Mouse (Mus musculus): ENCODE data around the gene Sema3b. TPM values are rescaled to one million over a fixed set of nuclear protein-coding genes. Genes with fewer than 3 reads are reported as not detected.

Gene Sema3b
- polyA plus RNA-seq, 1 experiment from 2014 or later = 9.0 TPM

- ATAC-seq (ENCODE audit: low read depth) = no peak
- Histone ChIP-seq H3K4me1 (replicated peaks) (peaks cover 93% of the 10 kb centered on the region), H3K4me3 (peak overlapping the region; percentile 85), H3K27ac (replicated peaks) (peak overlapping the region; percentile 98), H3K36me3 (no peaks in the 10 kb centered on the region), H3K9ac (peak overlapping the region; percentile 96), H3K4me2 (peak overlapping the region; percentile 99), H3K27me3 (no peaks in the 10 kb centered on the region), H3K9me3 (no peaks in the 10 kb centered on the region)
- 32% methylated on average over 9 of the region's 9 CpGs for WGBS
Observed at GRCm38 (mm10) chr9:107631311-107631826, 22.3 kb upstream of the Sema3b start.

- peak; percentile 21 for ATAC-seq (ENCODE audit: low read depth)
- Histone ChIP-seq H3K4me3 (peak overlapping the region; percentile 85), H3K9ac (peak overlapping the region; percentile 96), H3K36me3 (peaks cover 2% of the 10 kb centered on the region; the same call in 1 of the 2 replicates), H3K27ac (replicated peaks) (peak overlapping the region; percentile 98), H3K4me1 (replicated peaks) (peaks cover 93% of the 10 kb centered on the region), H3K27me3 (no peaks in the 10 kb centered on the region), H3K9me3 (no peaks in the 10 kb centered on the region), H3K4me2 (peak overlapping the region; percentile 99)
- WGBS = 3% methylated on average over 4 of the region's 4 CpGs
Observed at GRCm38 (mm10) chr9:107630576-107630975, 21.5 kb upstream of the Sema3b start.

- Histone ChIP-seq H3K9ac (peak overlapping the region; percentile 96), H3K4me3 (peak overlapping the region; percentile 85), H3K27ac (replicated peaks) (peak overlapping the region; percentile 98), H3K9me3 (no peaks in the 10 kb centered on the region), H3K4me2 (peak overlapping the region; percentile 99), H3K27me3 (no peaks in the 10 kb centered on the region), H3K36me3 (peaks cover 4% of the 10 kb centered on the region; the same call in 1 of the 2 replicates), H3K4me1 (replicated peaks) (peaks cover 97% of the 10 kb centered on the region)
- WGBS = 6% methylated on average over 14 of the region's 14 CpGs
- ATAC-seq (ENCODE audit: low read depth) = peak; percentile 5
Observed at GRCm38 (mm10) chr9:107629901-107630425, 20.9 kb upstream of the Sema3b start.

GRCm38 (mm10) chr9:107629411-107629730 is 20.3 kb upstream of the Sema3b start:
- H3K4me1 ChIP-seq (replicated peaks) = peaks cover 98% of the 10 kb centered on the region
- H3K4me2 ChIP-seq = peak overlapping the region; percentile 99
- peak overlapping the region; percentile 96 for H3K9ac ChIP-seq
- H3K36me3 ChIP-seq = peaks cover 4% of the 10 kb centered on the region; the same call in 1 of the 2 replicates
- H3K4me3 ChIP-seq = peak overlapping the region; percentile 85; the same call in 1 of the 2 replicates
- no peaks in the 10 kb centered on the region for H3K9me3 ChIP-seq
- no peak for ATAC-seq (ENCODE audit: low read depth)
- no peaks in the 10 kb centered on the region for H3K27me3 ChIP-seq
- WGBS = 16% methylated on average over 4 of the region's 4 CpGs
- peak overlapping the region; percentile 98 for H3K27ac ChIP-seq (replicated peaks)

GRCm38 (mm10) chr9:107628721-107629410 is 19.8 kb upstream of the Sema3b start:
- Histone ChIP-seq H3K36me3 (peaks cover 4% of the 10 kb centered on the region; the same call in 1 of the 2 replicates), H3K4me2 (peak overlapping the region; percentile 99), H3K27me3 (no peaks in the 10 kb centered on the region), H3K27ac (replicated peaks) (peak overlapping the region; percentile 98), H3K4me1 (replicated peaks) (peaks cover 98% of the 10 kb centered on the region), H3K9me3 (no peaks in the 10 kb centered on the region), H3K4me3 (no peak overlapping the region), H3K9ac (peak overlapping the region; percentile 96)
- no peak for ATAC-seq (ENCODE audit: low read depth)
- WGBS = 44% methylated on average over 14 of the region's 15 CpGs

GRCm38 (mm10) chr9:107627387-107628255 is 18.6 kb upstream of the Sema3b start:
- Histone ChIP-seq H3K9me3 (no peaks in the 10 kb centered on the region), H3K4me3 (no peak overlapping the region), H3K27me3 (no peaks in the 10 kb centered on the region), H3K4me1 (replicated peaks) (peaks cover 88% of the 10 kb centered on the region), H3K27ac (replicated peaks) (peak overlapping the region; percentile 98), H3K4me2 (peak overlapping the region; percentile 99), H3K9ac (peak overlapping the region; percentile 96), H3K36me3 (peaks cover 9% of the 10 kb centered on the region)
- no peak for ATAC-seq (ENCODE audit: low read depth)
- 22% methylated on average over 20 of the region's 20 CpGs for WGBS

GRCm38 (mm10) chr9:107626844-107627277 is 17.8 kb upstream of the Sema3b start:
- H3K27ac ChIP-seq (replicated peaks) = peak overlapping the region; percentile 98
- no peaks in the 10 kb centered on the region for H3K9me3 ChIP-seq
- H3K36me3 ChIP-seq = peaks cover 16% of the 10 kb centered on the region
- H3K9ac ChIP-seq = peak overlapping the region; percentile 96
- peak; percentile 29 for ATAC-seq (ENCODE audit: low read depth)
- H3K4me1 ChIP-seq (replicated peaks) = peaks cover 80% of the 10 kb centered on the region
- peak overlapping the region; percentile 99 for H3K4me2 ChIP-seq
- no peaks in the 10 kb centered on the region for H3K27me3 ChIP-seq
- 0% methylated on average over 2 of the region's 2 CpGs for WGBS
- H3K4me3 ChIP-seq = peak overlapping the region; percentile 15

GRCm38 (mm10) chr9:107626158-107626843 is 17.3 kb upstream of the Sema3b start:
- WGBS = 30% methylated on average over 13 of the region's 15 CpGs
- peak overlapping the region; percentile 96 for H3K9ac ChIP-seq
- peak overlapping the region; percentile 15 for H3K4me3 ChIP-seq
- H3K4me2 ChIP-seq = peak overlapping the region; percentile 99
- H3K36me3 ChIP-seq = peaks cover 16% of the 10 kb centered on the region
- peak; percentile 37 for ATAC-seq (ENCODE audit: low read depth)
- no peaks in the 10 kb centered on the region for H3K27me3 ChIP-seq
- H3K27ac ChIP-seq (replicated peaks) = peak overlapping the region; percentile 98
- H3K9me3 ChIP-seq = no peaks in the 10 kb centered on the region
- H3K4me1 ChIP-seq (replicated peaks) = peaks cover 75% of the 10 kb centered on the region

GRCm38 (mm10) chr9:107625351-107626128 is 16.5 kb upstream of the Sema3b start:
- Histone ChIP-seq H3K27me3 (no peaks in the 10 kb centered on the region), H3K4me3 (no peak overlapping the region), H3K9ac (peak overlapping the region; percentile 41; the same call in 1 of the 2 replicates), H3K4me2 (no peak overlapping the region), H3K27ac (replicated peaks) (peak overlapping the region; percentile 98), H3K4me1 (replicated peaks) (peaks cover 67% of the 10 kb centered on the region), H3K9me3 (no peaks in the 10 kb centered on the region), H3K36me3 (peaks cover 16% of the 10 kb centered on the region)
- ATAC-seq (ENCODE audit: low read depth) = no peak
- 90% methylated on average over 12 of the region's 12 CpGs for WGBS

GRCm38 (mm10) chr9:107624951-107625350 is 15.9 kb upstream of the Sema3b start:
- no peaks in the 10 kb centered on the region for H3K9me3 ChIP-seq
- H3K9ac ChIP-seq = peak overlapping the region; percentile 41
- no peak overlapping the region; the same call in 1 of the 2 replicates for H3K4me2 ChIP-seq
- H3K4me3 ChIP-seq = no peak overlapping the region
- no peaks in the 10 kb centered on the region for H3K27me3 ChIP-seq
- WGBS = 74% methylated on average over 3 of the region's 3 CpGs
- ATAC-seq (ENCODE audit: low read depth) = no peak
- peaks cover 62% of the 10 kb centered on the region for H3K4me1 ChIP-seq (replicated peaks)
- peaks cover 22% of the 10 kb centered on the region for H3K36me3 ChIP-seq
- peak overlapping the region; percentile 98 for H3K27ac ChIP-seq (replicated peaks)

- WGBS = 68% methylated on average over 5 of the region's 5 CpGs
- no peaks in the 10 kb centered on the region for H3K27me3 ChIP-seq
- H3K4me3 ChIP-seq = no peak overlapping the region
- H3K4me2 ChIP-seq = no peak overlapping the region; the same call in 1 of the 2 replicates
- peaks cover 62% of the 10 kb centered on the region for H3K4me1 ChIP-seq (replicated peaks)
- peak overlapping the region; percentile 41; the same call in 1 of the 2 replicates for H3K9ac ChIP-seq
- H3K27ac ChIP-seq (replicated peaks) = peak overlapping the region; percentile 98
- ATAC-seq (ENCODE audit: low read depth) = no peak
- no peaks in the 10 kb centered on the region for H3K9me3 ChIP-seq
- peaks cover 26% of the 10 kb centered on the region for H3K36me3 ChIP-seq
Observed at GRCm38 (mm10) chr9:107624539-107624938, 15.5 kb upstream of the Sema3b start.

Measured in neural tube, embryonic 13.5 days (tissue).